Mouse (Mus musculus): ENCODE measurements around the gene Rpl36a.

- TF ChIP-seq CTCF (conservative IDR thresholded peaks at IDR 0.05; ENCODE audit: insufficient read depth, insufficient read length, low read depth, low read length) (no peak), POLR2A (IDR thresholded peaks at IDR 0.05; ENCODE audit: low read depth, low read length) (no peak)
Observed at GRCm38 (mm10) chrX:134620254-134620865, 34.9 kb downstream of the Rpl36a start.

Measured in kidney, adult 2 months (tissue).